Comparison of ENCODE assay signal across 8 mouse cellular contexts in the genomic region with DNA sequence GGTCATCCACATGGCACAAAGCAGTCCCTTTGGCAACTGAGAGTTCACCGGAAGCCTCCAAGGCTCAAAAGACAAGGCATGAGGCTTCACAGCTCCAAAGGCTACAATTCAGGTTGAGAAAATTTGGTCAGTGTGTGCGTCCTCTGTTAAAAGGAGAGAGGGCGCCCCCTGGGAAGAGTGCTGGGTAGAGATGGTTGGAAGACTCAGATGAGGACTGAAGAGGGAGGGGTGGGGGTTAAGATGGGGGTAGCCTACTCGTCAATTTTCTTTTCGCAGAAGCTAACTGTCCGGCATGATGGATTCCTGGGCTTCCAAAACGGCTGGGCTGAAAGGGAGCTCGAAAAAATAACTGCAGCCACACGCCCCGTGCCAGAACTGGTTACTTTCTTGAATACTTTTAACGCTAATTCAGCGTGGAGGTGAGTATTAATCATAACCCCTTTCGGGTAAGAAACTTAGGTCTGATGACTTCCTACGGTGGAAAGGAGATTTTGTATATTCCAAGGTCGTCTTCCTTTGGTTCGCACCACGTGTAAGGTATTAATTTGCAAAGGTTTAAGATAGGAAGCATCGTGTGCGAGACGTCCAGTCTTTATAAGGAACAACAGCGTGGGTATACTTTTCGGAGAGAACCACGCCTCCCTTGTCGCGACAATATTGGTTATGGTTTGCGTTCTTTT. TPM values are rescaled to one million over a fixed set of nuclear protein-coding genes. Genes with fewer than 3 reads are reported as not detected.
A peak's percentile ranks its signal among the peaks of the same experiment; 100 is the strongest.
DNase-seq lines count a peak whose midpoint lies in the region; ATAC-seq lines count a peak whose summit lies in the region.

Gene Fbxl19 (plus strand): TSS at position 178 of the 680 bp plus-strand sequence.

- H3K27ac ChIP-seq in hindbrain, embryonic 14.5 days = peak within 1 kb of the TSS; percentile 89

- H3K9me3 ChIP-seq in hindbrain, embryonic 14.5 days (ENCODE audit: control insufficient read depth, low read length) = no peaks in the 10 kb centered on the region

- H3K27me3 ChIP-seq in hindbrain, embryonic 14.5 days (ENCODE audit: control insufficient read depth, insufficient read depth, low read length) = no peaks in the 10 kb centered on the region

- peak within 1 kb of the TSS; percentile 66 for H3K4me2 ChIP-seq in hindbrain, embryonic 14.5 days (replicated peaks)

- peaks cover 15% of the 10 kb centered on the region for H3K36me3 ChIP-seq in hindbrain, embryonic 14.5 days (replicated peaks; ENCODE audit: control insufficient read depth, insufficient read depth)

- H3K4me3 ChIP-seq in hindbrain, embryonic 14.5 days (replicated peaks; ENCODE audit: low read length) = peak within 1 kb of the TSS; percentile 92

- under 1% methylated on average over 26 of the region's 26 CpGs for WGBS in hindbrain, embryonic 14.5 days

- no peak for ATAC-seq in hindbrain, embryonic 14.5 days (ENCODE audit: low FRiP score)

- H3K4me1 ChIP-seq in hindbrain, embryonic 14.5 days (replicated peaks; ENCODE audit: control insufficient read depth, insufficient read depth, low read length) = peaks cover 16% of the 10 kb centered on the region; the same call in 1 of the 2 replicates

- peak within 1 kb of the TSS; percentile 50 for H3K9ac ChIP-seq in hindbrain, embryonic 14.5 days

- peak; percentile 87 for DNase-seq in NIH3T3 (ENCODE audit: low read depth)
- DNase-seq in cerebellum, adult 9-11 months = peak; percentile 84
- peak; percentile 61 to 71 for DNase-seq in frontal cortex, postnatal 25 days (ENCODE audit: low spot score in 2 of 2)
- peak; percentile 75 for DNase-seq in hindbrain, embryonic 14.5 days (ENCODE audit: low spot score)
- peak; percentile 41 to 76 for DNase-seq in layer of hippocampus, postnatal 25 days (ENCODE audit: extremely low spot score in 1 of 2, low spot score in 1 of 2)
- DNase-seq in lung, postnatal 14 days = peak; percentile 79
- peak; percentile 84 for DNase-seq in right cerebral cortex, postnatal 14 days
- DNase-seq in urinary bladder, postnatal 4 days (ENCODE audit: low spot score in 2 of 2) = peak; percentile 63 to 75

RNA-seq across cellular contexts. Expression of gene Fbxl19, which starts in this region (rescaled TPM):
- polyA plus RNA-seq in hindbrain, embryonic 14.5 days (2014; fragmentation: Nextera tagmentation; extraction: Ambion mirVana) = 5.6 and 6.9 TPM in 2 replicates
- 10 to 100 TPM; 63.4 to 66.7 TPM for total RNA-seq in layer of hippocampus, postnatal 25 days (2021)
